Mouse (Mus musculus): ENCODE results near the gene Romo1.

DNA sequence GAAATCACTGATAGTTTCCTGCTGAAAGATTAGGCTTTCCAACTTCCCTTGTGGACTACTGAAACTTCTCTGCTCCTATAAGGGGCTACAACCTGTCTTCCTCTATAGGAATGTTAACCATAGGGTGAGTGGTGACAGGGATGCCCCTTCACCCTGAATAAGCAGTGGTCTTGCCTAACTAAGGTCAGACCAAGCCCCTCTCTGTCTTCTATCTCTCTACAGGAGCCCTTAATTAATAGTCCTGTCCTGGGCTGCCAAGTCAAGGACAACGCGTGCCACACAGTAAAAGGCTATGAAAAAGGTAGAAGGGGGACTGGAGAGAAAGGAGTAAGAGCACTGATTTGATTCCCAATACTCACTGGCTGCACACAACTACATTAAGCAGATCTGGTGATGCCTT, 37.8 kb downstream of the Romo1 start:
- TF ChIP-seq CTCF (conservative IDR thresholded peaks at IDR 0.05; ENCODE audit: insufficient read depth, insufficient read length, low read depth, low read length) (no peak), POLR2A (IDR thresholded peaks at IDR 0.05; ENCODE audit: low read depth, low read length) (no peak)

Data from kidney, adult 2 months (tissue).